Mouse (Mus musculus) heart, postnatal 14 days (tissue): Measurements from ENCODE around the gene Gm49337. TPM values are rescaled to one million over a fixed set of nuclear protein-coding genes. Genes with fewer than 3 reads are reported as not detected.

Experiments used
- DNase-seq, 2 experiments: peaks; one replicate each; pipeline ENCODE4 v3.0.0; 2021 to 2022
- intact Hi-C: fragments of 180-260 bp; cut with DNase I; formaldehyde crosslinking; loops from one replicate; pipeline ENCODE4 v1.15.1; 2025
- long read RNA-seq, 2 experiments: library from polyadenylated mRNA; stranded (forward); transcript quantifications; one replicate each; pipeline ENCODE4 v2.0.0; 2021
- total RNA-seq, 2 experiments: library from RNA; stranded (reverse); gene quantifications; 2 replicates each; pipeline ENCODE4 v1.2.3; 2021

The Gm49337 gene
- total RNA-seq, result 1 to 10 TPM; 1.1 to 3.7 TPM
- long read RNA-seq, experiment 1, result 0 reads
- long read RNA-seq, experiment 2, result 0 reads

DNA sequence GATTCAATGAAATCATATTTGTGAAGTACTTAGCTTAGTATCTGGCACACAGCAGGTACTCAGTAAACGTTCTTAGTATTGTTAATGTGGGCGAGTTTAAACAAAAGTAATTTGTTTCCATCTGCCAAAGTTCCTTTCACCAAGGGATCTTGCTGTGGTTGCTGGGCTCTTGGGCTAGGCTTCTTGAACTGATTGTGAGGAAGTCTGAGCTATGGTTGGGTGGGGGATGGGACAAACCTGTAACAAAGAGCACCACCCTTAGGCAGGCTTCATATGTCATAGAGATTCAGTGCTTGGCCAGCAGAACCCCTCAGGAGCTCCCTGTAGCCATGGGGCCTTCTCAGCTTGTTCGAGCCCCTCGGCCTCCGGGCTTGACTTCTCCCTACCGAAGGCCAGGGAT, at the start of gene Gm49337, which contains the start of gene 1700042G07Rik:
Gene Gm49337, plus strand, starts transcription at position 313 of the 400 bp plus-strand sequence.
Gene 1700042G07Rik, plus strand, starts transcription at position 301 of the 400 bp plus-strand sequence.
- intact Hi-C loops, result no loop called here
- DNase-seq, result no peak

DNA sequence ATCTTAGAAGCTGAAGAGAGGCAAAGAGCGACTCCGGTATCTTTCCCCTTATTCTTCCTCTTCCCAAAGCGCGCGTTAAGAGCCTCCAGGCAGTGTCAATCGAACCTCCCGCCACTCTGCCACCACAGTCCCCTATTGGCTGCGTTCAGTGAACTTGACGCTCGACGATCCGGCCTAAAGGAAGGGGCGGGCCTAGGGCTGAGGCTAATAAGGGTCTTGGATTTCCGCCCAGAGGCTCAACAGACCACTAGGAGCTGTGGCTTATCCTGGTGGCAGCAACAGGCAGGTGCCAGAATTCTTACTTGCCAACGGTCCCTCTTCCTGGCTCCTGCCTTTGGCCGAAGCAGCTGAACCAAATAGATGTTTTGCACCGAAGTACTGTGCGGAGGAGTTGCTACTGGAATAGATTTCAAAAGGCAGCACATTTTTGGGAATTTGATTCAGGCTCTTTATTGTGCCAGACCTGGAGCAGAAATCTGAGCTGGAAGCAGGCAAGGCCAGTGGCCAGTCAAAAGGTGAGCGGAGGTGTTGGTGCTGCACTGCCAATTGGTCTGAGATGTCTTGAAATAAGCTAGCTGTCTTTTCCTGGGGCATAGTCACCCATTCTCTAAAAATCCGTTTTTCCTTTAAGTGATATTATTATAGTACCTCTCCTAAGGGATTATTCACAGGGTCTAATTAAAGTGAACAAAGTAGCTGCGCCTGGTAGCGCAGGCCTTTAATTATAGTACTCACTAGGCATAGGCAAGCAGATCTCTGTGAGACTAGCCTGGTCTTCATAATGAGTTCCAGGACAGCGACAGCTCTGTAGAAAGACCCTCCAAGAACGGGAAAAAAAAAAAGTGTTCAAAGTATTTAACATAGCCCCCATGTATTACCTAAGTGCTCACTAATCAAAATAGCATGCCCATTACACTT, 49.3 kb upstream of the Gm49337 start, which contains the start of the genes Rad54l and Pomgnt1:
Gene Rad54l, minus strand, starts transcription at position 89 of the 918 bp plus-strand sequence.
Gene Pomgnt1, plus strand, starts transcription at position 239 of the 918 bp plus-strand sequence.
- peak; percentile 80 to 84 for DNase-seq
- intact Hi-C loops, result no loop called here

DNA sequence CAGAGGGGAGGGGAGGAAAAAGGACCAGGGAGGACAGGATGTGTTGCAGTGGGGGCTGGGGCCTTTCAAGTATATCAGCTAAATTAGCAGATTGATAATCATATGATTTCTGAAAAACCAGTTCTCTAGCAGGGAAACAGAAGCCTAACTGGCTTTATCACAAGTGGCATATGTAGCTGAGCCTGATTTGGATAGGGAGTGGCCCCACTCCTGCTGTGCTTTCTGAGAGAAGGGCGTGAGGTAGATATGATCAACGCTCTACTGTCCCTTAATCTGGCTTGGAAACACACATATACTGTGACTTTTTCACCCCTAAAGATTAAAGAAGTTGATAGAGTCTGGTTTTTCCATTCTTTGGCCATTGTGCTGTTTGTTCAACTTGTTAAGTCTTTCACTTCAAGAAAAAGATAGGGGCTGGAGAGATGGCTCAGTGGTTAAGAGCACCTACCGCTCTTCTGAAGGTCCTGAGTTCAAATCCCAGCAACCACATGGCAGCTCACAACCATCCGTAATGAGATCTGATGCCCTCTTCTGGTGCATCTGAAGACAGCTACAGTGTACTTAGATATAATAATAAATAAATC, 47.3 kb upstream of the Gm49337 start:
- intact Hi-C loops, result no loop called here
- no peak for DNase-seq

DNA sequence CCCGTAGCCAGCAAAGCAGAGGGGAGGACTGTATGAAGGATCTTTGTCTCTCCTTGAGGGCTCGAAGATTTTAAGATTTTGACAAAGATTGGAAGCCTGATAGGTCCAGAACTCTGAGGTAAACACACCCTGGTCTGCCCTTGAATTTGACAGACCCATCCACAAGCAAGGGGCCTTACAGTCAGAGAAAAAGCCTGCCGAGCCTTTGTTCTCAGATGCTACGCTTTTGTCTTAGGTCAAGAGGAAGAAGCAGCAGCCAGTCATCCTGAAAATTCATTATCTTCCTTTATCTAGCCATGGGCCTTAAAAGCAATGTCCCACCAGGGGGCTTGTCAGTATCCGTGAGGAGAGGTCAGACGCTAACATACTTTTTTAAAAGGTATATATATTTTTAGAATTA, 45.2 kb upstream of the Gm49337 start:
- no peak for DNase-seq
- intact Hi-C loops, result no loop called here

DNA sequence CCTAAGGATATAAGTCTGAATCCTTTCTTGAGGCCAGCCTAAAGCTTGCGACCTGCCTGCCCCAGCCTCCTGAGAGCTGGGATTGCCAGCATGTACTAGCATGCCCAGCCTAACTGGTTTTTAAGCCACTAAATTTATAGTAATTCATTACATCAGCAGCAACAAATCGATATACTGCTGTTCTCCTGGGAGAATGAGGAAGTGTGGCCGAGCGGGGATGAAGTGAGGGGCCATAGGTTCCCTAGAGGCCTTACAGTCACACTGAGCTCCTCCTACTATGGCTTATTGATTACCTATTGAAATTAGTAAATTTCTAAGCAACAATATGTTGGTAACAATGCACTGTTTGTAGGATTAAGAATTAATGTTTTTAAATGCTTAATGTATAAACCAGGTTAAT, 40.1 kb upstream of the Gm49337 start:
- intact Hi-C loops, result no loop called here
- DNase-seq, result no peak

DNA sequence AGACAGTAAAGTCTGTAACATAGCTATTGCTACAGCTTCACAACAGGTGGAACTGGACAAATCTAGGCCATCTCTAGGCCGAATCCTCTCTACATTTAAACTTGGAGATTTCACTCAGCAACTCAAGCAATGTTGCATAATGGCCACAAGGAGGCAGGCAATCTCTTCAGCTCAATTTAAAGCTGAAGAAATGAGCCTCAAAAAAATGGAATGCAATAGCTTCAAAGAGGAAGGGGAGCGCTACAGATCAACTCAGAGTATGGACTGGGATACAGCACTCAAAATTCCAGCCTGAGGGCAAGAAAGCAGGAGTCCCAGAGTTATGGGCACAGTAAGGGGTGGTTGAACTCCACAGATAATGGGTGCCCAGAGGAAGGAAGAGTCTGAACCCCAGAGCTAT, 38.2 kb upstream of the Gm49337 start:
- intact Hi-C loops, result no loop called here
- DNase-seq, result peak in 1 of 2 experiments; percentile 15

DNA sequence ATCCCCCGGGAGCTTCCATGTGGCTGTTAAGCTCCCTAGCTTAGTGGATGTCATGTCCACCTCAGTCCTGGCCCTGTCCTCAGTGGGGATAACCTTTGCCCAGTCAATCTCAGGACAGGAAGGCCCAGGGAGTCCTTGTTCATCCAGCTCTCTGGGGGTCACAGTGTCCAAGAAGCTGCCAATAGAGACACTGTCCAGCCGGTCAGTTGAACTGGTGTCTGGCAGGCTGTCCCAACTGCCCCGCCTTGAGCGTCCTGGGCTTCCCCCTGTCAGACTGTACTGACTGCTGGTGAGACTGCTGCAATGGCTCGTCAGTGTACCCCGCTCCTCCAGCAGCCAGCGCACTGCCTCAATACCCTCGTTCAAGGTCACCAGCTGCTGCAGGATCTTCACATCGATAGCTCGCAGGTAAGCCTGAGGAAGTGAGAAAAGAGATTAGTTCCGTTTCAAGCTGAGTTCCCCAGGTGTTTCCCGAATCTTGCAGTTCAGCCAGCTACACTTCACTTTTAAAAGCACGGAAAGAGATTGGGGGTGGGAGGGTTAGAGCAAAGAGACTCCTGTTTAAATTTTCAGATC, 35.7 kb upstream of the Gm49337 start:
- intact Hi-C loops, result no loop called here
- peak in 1 of 2 experiments; percentile 17 for DNase-seq

DNA sequence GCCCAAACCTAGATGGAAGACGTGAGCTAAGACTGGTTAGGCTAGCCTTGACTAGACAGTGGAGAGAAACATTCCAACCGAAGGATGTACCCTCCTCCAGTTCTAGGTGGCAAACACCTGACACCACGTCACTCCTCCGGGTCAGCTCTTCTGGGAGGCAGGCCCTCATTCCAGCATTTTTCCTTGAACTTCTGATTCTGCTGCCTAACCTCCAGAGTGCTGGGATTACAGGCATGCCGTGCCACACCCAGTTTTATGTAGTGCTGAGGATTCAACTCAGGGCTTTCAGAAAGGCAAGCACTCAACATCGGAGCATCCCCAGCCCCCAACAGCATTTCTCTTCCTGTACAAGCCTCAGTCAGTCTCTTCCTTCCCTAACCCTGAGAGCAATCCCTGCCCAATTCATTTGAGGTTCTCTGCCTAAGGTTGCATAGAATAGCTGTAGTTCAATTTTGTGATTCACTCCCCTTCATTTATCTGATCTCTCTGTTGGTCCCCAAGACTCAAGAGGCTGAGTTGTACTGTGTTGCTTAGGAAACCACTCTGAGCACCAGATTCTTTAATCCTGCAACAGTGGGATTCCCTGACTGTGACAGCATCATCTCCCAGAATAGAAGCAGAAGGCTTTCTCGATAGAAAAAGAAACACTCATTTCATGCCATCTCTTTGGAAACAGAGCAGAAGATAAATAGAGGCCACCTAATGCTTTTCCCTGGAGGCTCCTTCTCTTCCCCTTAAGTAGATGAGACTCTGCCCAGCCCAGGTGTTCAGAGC, 32.2 kb upstream of the Gm49337 start:
- intact Hi-C loops, result no loop called here
- no peak for DNase-seq

DNA sequence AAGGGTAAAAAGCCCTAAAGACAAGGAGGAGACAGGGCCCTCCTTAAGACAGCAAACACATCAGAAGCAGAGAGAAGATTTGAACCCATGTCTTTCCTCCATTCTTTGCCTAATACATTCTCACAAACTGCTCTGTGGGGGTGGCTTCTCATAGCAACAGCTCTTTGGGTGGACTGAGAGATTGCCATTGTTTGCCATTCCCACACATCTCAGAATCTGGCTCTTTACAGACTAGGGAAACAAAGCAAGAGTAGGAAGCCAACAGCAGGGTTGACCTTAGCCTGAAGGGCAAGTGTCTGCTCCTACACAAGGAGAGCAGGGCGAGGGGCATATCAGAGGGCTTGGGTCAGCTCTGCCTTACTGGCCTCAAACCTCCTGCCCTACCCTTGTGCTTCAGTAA, 31.4 kb upstream of the Gm49337 start:
- DNase-seq, result no peak
- intact Hi-C loops, result no loop called here

DNA sequence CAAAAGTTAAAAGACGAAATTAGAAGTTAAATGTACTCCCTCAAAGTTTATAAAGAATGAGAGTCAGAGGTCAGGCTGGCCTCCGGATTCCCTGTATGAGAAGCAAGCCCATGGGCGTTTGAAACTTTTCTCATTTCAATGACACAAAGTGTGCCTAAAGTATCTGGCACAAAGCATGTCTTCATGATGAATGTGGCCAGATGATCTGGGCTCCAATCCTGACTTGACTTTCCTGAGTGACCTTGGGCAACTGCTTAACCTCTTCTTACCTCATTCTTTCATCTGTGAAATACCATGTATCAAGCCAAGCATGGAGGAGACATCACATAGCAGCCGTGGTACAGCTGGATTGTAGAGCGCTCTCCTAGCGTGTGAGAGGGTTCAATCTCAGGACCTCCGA, 30.9 kb upstream of the Gm49337 start:
- DNase-seq, result no peak
- intact Hi-C loops, result no loop called here

DNA sequence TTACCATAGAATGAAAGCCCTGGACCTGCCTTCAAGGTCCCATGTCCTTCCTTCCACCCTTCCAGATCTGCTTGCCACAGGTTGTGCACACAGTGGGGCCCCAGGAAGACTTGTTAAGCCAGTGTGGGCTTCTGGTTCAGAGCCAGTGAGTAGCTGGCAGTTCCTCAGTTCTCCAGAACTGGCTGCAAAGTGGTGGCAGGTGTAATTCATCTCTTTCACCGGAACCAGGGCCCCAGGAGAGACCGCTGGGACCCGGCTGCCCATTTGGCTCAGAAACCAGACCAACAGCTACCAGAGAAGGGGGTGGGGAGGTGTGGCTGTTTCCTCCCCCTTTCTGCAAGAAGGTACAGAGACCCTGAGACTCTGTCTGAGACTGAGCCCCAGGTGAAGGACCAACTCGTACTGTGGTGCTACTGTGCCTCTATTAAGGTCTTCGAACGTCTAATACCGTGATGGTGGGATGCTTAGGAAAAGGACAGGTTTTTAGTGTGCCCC, 29.8 kb upstream of the Gm49337 start:
- DNase-seq, result peak; percentile 18 to 23
- intact Hi-C loops, result no loop called here

DNA sequence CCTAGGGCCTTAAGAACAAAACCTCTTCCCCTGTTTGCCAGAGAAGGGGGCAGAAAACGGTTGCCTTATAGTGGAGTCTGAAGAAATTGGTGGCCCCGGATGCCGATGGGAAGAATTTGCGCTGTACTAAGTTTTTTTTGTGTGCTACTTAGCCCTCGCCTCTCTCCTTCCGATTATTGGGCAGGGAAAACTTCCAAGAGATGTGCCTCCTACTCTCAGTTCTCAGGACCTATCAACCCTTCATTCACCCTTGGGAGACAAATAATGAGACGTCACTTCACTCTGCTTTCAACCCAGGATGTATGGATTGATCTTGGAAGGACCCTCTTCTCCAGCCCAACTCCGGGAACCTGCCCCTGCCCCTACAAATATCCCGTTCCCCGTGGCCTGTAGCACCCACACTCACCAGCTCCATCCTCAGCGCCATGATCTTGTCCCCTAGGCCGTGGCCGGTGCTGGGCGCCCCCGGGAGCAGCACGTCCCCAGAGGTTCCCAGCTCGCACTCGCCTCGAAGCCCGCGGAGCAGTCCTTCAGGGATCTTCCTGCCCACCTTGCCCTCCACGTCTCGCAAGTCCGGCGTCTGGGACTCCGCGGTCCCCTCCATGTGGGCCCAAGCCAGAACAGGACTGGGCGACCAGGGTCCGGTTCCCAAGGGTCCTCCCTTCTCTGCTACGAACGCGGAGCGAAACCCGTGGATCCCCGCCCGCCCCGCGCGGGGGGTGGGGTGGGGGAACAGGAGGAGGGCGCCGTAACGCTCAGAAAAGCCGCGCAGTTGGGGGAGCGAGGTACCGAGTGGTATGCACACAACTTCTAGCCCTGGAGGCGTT, 29.1 kb upstream of the Gm49337 start:
- peak; percentile 77 to 79 for DNase-seq
- intact Hi-C loops, result no loop called here

DNA sequence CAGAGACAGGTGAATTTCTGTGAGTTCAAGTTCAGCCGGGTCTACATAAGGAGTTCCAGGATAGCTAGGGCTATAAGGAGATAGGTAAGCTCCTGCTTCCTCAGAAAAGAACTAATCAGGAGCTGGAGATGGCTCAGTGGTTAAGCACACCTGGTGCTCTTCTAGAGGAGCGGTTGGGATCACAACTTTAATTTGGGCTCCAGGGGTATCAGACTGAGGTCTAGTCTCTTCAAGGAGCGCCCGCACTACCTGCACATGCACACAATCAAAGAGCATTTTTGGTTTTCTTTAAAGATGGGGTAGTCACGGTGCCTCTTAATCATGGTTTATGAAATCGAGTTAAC, 23.4 kb upstream of the Gm49337 start:
- DNase-seq, result no peak
- intact Hi-C loops, result no loop called here

DNA sequence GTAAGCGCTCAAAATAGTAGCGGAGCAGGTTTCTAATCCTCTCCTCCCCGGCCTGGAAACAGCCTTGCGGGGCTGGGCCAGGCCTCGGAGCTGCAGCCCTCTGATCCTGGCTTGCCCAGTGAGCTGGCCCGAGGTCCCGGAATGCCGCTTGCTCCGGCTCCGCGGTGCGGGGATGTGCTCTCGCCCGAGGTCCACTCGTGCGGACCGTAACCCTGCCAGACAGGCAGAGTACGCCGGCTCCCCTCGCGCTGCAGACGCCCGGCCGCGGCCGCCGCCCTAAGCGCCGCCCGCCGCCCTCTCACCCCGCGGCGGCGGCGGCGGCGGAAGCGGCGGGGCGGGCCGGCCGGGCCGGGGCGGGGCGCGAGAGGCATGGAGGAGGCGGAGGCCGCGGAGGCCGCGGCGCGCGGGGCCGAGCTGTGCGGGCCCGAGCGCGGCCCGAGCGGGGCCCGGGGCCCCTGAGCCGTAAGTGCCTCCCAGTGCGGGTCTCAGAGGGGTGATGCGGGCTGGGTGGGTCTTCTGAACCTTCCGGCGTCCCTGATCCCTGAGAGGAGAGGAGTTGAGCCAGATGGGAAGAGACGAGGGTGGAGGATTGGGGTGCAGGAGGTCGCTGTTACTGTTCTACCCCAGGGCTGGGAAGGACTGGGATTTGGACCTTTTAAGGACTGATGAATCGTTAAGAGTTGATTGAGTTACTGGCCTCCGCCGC, 22.9 kb upstream of the Gm49337 start:
- intact Hi-C loops, result no loop called here
- DNase-seq, result peak; percentile 79 to 87

DNA sequence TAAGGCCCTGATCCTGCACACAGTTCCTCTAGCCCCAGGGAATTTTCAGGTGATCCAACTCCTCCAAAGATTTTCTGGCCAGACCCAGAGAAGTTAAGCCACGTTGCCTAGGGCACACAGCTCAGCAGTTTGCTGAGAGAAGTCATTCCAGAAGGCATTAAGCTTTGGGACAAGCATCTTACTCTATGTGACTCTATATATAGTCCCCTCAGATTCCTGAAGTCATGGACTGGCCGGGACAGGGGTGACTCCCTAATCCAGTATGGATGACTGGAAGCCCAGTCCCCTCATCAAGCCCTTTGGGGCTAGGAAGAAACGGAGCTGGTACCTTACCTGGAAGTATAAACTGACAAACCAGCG, 22.3 kb upstream of the Gm49337 start:
- DNase-seq, result no peak
- intact Hi-C loops, result no loop called here

DNA sequence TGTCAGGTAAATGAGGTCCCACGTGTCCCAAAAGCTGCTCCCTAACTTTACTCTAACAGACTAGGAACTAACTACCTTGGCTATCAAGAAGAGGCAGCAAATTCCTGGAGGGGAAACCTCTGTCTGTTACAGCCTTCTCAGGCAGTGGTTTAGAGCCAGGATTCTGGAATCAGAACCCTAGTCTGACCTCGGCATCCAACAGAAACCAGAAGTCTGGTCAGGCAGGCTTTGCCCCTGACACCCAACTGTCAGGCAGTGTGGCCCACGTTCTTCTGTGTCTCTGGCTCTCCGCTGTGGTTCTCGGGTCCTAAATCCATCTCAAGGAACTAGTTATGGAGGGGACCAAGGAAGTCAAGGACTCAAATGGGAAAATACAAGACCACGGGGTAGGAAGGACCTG, 21.9 kb upstream of the Gm49337 start, which contains the start of gene Lurap1:
Gene Lurap1, minus strand, starts transcription at position 101 of the 400 bp plus-strand sequence.
- intact Hi-C loops, result no loop called here
- DNase-seq, result no peak

DNA sequence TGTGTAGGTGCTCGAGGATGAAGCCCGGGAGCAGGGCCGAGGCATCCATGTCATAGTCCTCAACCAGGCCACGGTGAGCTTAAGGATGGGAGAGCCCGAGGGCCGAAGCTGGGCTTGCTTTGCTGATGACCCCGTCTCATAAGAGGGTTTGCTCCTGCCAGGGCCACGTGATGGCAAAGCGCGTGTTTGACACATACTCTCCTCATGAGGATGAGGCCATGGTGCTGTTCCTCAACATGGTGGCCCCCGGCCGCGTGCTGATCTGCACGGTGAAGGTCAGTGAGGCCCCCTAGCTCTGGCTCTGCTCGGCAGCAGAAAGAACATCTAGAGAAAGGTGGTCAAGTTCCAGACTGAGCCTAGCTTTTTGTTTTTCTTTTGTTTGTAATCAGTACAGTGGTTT, 20.5 kb upstream of the Gm49337 start:
- no peak for DNase-seq
- intact Hi-C loops, result no loop called here

DNA sequence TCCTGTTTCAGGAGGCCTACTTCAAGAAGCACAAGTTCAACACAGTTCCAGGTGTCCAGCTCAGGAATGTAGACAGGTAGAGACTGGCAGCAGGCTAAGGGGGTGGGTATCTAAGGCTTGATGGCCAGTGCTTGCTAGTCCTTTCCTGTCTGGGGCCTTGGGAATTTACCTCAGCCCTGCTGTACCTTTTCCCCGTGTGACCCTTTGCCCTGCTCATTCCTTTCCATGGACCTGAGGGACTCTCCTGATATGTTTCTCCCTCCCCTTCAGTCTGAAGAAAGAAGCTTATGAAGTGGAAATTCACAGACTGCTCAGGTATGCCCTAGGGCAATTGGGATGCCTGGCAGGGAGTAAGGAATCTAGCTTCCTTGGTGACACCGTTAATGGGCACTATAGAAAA, 15.3 kb upstream of the Gm49337 start:
- intact Hi-C loops, result no loop called here
- no peak for DNase-seq

DNA sequence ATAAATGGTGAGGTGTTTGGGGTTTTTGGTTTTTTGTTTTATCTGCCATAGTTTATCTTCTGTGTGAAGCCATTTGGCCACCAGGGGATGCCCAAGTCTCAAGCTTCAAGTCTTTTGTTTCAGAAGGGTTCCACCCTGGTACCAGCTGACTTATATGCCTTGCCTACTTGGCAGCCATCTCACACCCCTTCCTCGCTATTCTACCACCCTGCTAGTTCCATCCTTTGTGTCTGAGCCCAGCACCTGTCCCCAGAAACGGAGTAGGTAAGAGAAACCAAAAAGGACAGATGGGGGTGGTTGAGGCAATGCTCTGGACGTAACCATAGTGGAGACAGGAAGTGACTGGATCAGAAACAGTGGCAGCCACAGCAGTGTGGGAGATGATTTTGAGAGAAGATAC, 13.3 kb upstream of the Gm49337 start:
- no peak for DNase-seq
- intact Hi-C loops, result loop anchor here (10.0 kb wide), 1 partner anchor 285 kb away; no protein-coding TSS in a partner anchor
